Comparison of ENCODE assay signal across 19 mouse cellular contexts in the genomic region with DNA sequence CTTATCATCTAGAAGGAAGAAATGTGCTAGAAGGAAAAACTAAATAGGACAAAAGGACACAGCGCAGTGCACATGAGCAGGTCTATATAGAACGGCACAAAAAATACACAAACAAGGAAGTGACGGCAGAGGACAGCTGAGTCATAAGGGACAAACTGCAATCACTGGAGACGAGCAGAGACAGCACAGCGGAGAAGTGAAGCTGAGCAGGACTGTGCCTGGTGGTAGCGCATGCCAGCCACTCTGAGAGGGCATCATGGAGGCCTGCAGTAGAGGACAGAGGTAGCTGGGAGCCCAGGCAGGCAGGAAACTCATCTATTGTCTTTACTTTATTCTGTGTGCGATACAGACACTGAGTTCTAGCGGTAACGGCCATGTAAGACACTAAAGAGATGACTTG. TPM values are rescaled to one million over a fixed set of nuclear protein-coding genes. Genes with fewer than 3 reads are reported as not detected.
A peak's percentile ranks its signal among the peaks of the same experiment; 100 is the strongest.
DNase-seq lines count a peak whose midpoint lies in the region; ATAC-seq lines count a peak whose summit lies in the region.
"Had no signal": no experiment of that assay in that cellular context is flagged by ENCODE, and none has a peak within 500 bp of the region (broad histone marks: within the 10 kb centered on the region; RNA-seq: fewer than 3 reads in every experiment).

No protein-coding gene starts in this region.

- H3K9ac ChIP-seq in limb, embryonic 13.5 days, result 0 out of 2 replicates have a peak overlapping the region, but pooled peaks have one; percentile 19
- H3K9ac ChIP-seq: embryonic facial prominence, embryonic 12.5 days; hindbrain, embryonic 15.5 days; liver, embryonic 14.5 days; midbrain, embryonic 12.5 days had no signal

- H3K4me3 ChIP-seq in limb, embryonic 13.5 days, result no peak overlapping the region
- H3K4me3 ChIP-seq in limb, embryonic 10.5 days, result no peak overlapping the region
- H3K4me3 ChIP-seq: embryonic facial prominence, embryonic 12.5 days; hindbrain, embryonic 15.5 days; layer of hippocampus, adult 2 months; midbrain, embryonic 12.5 days had no signal

- no peak for ATAC-seq in limb, embryonic 13.5 days (ENCODE audit: low FRiP score, low read depth)
- ATAC-seq in megakaryocyte, adult 5-6 weeks (ENCODE audit: poor library complexity, severe bottlenecking), result peak; percentile 49; the same call in 1 of the 2 replicates

- no peaks in the 10 kb centered on the region for H3K9me3 ChIP-seq in limb, embryonic 13.5 days
- H3K9me3 ChIP-seq in limb, embryonic 10.5 days (replicated peaks), result no peaks in the 10 kb centered on the region
- H3K9me3 ChIP-seq: embryonic facial prominence, embryonic 12.5 days; hindbrain, embryonic 15.5 days; midbrain, embryonic 12.5 days had no signal

- peaks cover 26% of the 10 kb centered on the region for H3K36me3 ChIP-seq in limb, embryonic 13.5 days
- H3K36me3 ChIP-seq in limb, embryonic 10.5 days, result peaks cover 90% of the 10 kb centered on the region
- H3K36me3 ChIP-seq: hindbrain, embryonic 15.5 days had no signal

- H3K27ac ChIP-seq in limb, embryonic 13.5 days, result no peak overlapping the region
- H3K27ac ChIP-seq in limb, embryonic 10.5 days, result no peak overlapping the region
- H3K27ac ChIP-seq: embryonic facial prominence, embryonic 12.5 days; hindbrain, embryonic 15.5 days; layer of hippocampus, adult 2 months; liver, embryonic 14.5 days; midbrain, embryonic 12.5 days had no signal

- no peak overlapping the region for H3K4me2 ChIP-seq in limb, embryonic 13.5 days (replicated peaks)
- H3K4me2 ChIP-seq: embryonic facial prominence, embryonic 12.5 days; hindbrain, embryonic 15.5 days; midbrain, embryonic 12.5 days had no signal

- no peaks in the 10 kb centered on the region for H3K4me1 ChIP-seq in limb, embryonic 13.5 days
- no peaks in the 10 kb centered on the region for H3K4me1 ChIP-seq in limb, embryonic 10.5 days
- H3K4me1 ChIP-seq: embryonic facial prominence, embryonic 12.5 days; hindbrain, embryonic 15.5 days had no signal

- no peak for DNase-seq in limb, embryonic 10.5 days (ENCODE audit: low spot score)
- peak; percentile 34 for DNase-seq in CD4-positive helper T cell, adult 2 months (ENCODE audit: low read depth, low spot score)
- DNase-seq in MN1 (ENCODE audit: low spot score), result peak; percentile 45
- DNase-seq in embryo, embryonic 11 days, result no peak
- DNase-seq in layer of hippocampus, postnatal 25 days (ENCODE audit: extremely low spot score in 1 of 2, low spot score in 1 of 2), result no peak
- DNase-seq: cerebellum, postnatal 25 days; heart, adult 18-20 months; thymus, postnatal 14 days had no signal

- WGBS in limb, embryonic 13.5 days, result 91% methylated on average over 9 of the region's 9 CpGs
- 94% methylated on average over 9 of the region's 9 CpGs for whole genome bisulfite sequencing in limb, embryonic 10.5 days

- H3K27me3 ChIP-seq in limb, embryonic 13.5 days, result no peaks in the 10 kb centered on the region
- H3K27me3 ChIP-seq in limb, embryonic 10.5 days (ENCODE audit: low read depth, poor library complexity, severe bottlenecking), result no peaks in the 10 kb centered on the region
- H3K27me3 ChIP-seq: embryonic facial prominence, embryonic 12.5 days; hindbrain, embryonic 15.5 days; midbrain, embryonic 12.5 days had no signal

RNA-seq across cellular contexts. Expression of a gene that starts 8.2 kb away (rescaled TPM):
- polyA plus RNA-seq in limb, embryonic 13.5 days (2015; fragmentation: Nextera tagmentation; extraction: Ambion mirVana), result 12.1 and 13.6 TPM in 2 replicates
- 22.2 and 22.6 TPM in 2 replicates for polyA plus RNA-seq in limb, embryonic 10.5 days (2016; fragmentation: Nextera tagmentation; extraction: Ambion mirVana)
- 15.3 and 15.9 TPM in 2 replicates for total RNA-seq in megakaryocyte, adult 5-6 weeks (2015)
- 26.8 and 34.8 TPM in 2 replicates for total RNA-seq in megakaryocyte, adult 5-6 weeks (2017)
- total RNA-seq in layer of hippocampus, postnatal 25 days (2021), result 1 to 10 TPM in 1 of 2 experiments, under 1 TPM in 1; 0.94 to 1.1 TPM

RNA-seq across cellular contexts. Expression of a gene that starts 8.4 kb away (rescaled TPM):
- 70.9 and 78.1 TPM in 2 replicates for polyA plus RNA-seq in limb, embryonic 13.5 days (2015; fragmentation: Nextera tagmentation; extraction: Ambion mirVana)
- 51.7 and 73.2 TPM in 2 replicates for polyA plus RNA-seq in limb, embryonic 10.5 days (2016; fragmentation: Nextera tagmentation; extraction: Ambion mirVana)
- total RNA-seq in megakaryocyte, adult 5-6 weeks (2015), result 32.4 and 33.9 TPM in 2 replicates
- 53.6 and 60.7 TPM in 2 replicates for total RNA-seq in megakaryocyte, adult 5-6 weeks (2017)
- 100 to 1,000 TPM; 128 to 142 TPM for total RNA-seq in layer of hippocampus, postnatal 25 days (2021)

RNA-seq across cellular contexts. Expression of a gene that starts 38.5 kb away (rescaled TPM):
- polyA plus RNA-seq in limb, embryonic 13.5 days (2015; fragmentation: Nextera tagmentation; extraction: Ambion mirVana), result 3.2 and 3.6 TPM in 2 replicates
- polyA plus RNA-seq in limb, embryonic 10.5 days (2016; fragmentation: Nextera tagmentation; extraction: Ambion mirVana), result 1.1 and 1.8 TPM in 2 replicates
- 35.3 and 35.7 TPM in 2 replicates for total RNA-seq in megakaryocyte, adult 5-6 weeks (2015)
- total RNA-seq in megakaryocyte, adult 5-6 weeks (2017), result 20.5 and 24.1 TPM in 2 replicates
- 1 to 10 TPM in 1 of 2 experiments, under 1 TPM in 1; 0.63 to 1.1 TPM for total RNA-seq in layer of hippocampus, postnatal 25 days (2021)

RNA-seq across cellular contexts. Expression of a gene that starts 55.5 kb away (rescaled TPM):
- polyA plus RNA-seq in limb, embryonic 13.5 days (2015; fragmentation: Nextera tagmentation; extraction: Ambion mirVana), result not detected in 2 replicates
- not detected in 2 replicates for polyA plus RNA-seq in limb, embryonic 10.5 days (2016; fragmentation: Nextera tagmentation; extraction: Ambion mirVana)
- not detected in 2 replicates for total RNA-seq in megakaryocyte, adult 5-6 weeks (2015)
- not detected in 2 replicates for total RNA-seq in megakaryocyte, adult 5-6 weeks (2017)
- total RNA-seq in layer of hippocampus, postnatal 25 days (2021), result not detected
- total RNA-seq: ES-E14; heart, adult 18-20 months; layer of hippocampus, adult 2 months had no signal
- polyA plus RNA-seq: embryonic facial prominence, embryonic 12.5 days; heart, embryonic 16.5 days; hindbrain, embryonic 15.5 days; kidney, embryonic 14.5 days; liver, embryonic 14.5 days; midbrain, embryonic 12.5 days; stomach, embryonic 14.5 days had no signal

Comparison
In these comparisons a context has a peak if more than half of its experiments do, and no peak if none do; other contexts are left out.
1. DNase-seq: peak in CD4-positive helper T cell, adult 2 months (single experiment) and MN1 (single experiment); none in limb, embryonic 10.5 days (single experiment), embryo, embryonic 11 days (single experiment) and layer of hippocampus, postnatal 25 days (0 of 2).
2. RNA of a gene that starts 8.2 kb away (total RNA-seq): 15.3 to 34.8 TPM in megakaryocyte, adult 5-6 weeks; 0.94 to 1.1 TPM in layer of hippocampus, postnatal 25 days; every median in the first group is over 4 times any median in the second.
3. RNA of a gene that starts 38.5 kb away (total RNA-seq): 20.5 to 35.7 TPM in megakaryocyte, adult 5-6 weeks; 0.63 to 1.1 TPM in layer of hippocampus, postnatal 25 days; every median in the first group is over 10 times any median in the second.